11 mouse cellular contexts compared by ENCODE assay signal in genomic region chr5:115524471-115524870, GRCm38 (mm10). TPM values are rescaled to one million over a fixed set of nuclear protein-coding genes. Genes with fewer than 3 reads are reported as not detected.
DNase-seq lines count a peak whose midpoint lies in the region; ATAC-seq and TF ChIP-seq lines count a peak whose summit lies in the region.
"Had no signal": no experiment of that assay in that cellular context is flagged by ENCODE, and none has a peak within 500 bp of the region (broad histone marks: within the 10 kb centered on the region; RNA-seq: fewer than 3 reads in every experiment).

No protein-coding gene starts in this region.

- H3K36me3 ChIP-seq in heart, embryonic 13.5 days: peaks cover 17% of the 10 kb centered on the region
- no peaks in the 10 kb centered on the region for H3K36me3 ChIP-seq in midbrain, embryonic 12.5 days
- H3K36me3 ChIP-seq in midbrain, postnatal 0 days (ENCODE audit: insufficient read depth, low read length): peaks cover 2% of the 10 kb centered on the region; the same call in 1 of the 2 replicates
- no peaks in the 10 kb centered on the region for H3K36me3 ChIP-seq in heart, embryonic 16.5 days (ENCODE audit: control insufficient read depth, insufficient read depth)
- no peaks in the 10 kb centered on the region for H3K36me3 ChIP-seq in small intestine, adult 2 months (ENCODE audit: control insufficient read depth, insufficient read depth, low read length)

- H3K9ac ChIP-seq in heart, embryonic 13.5 days: peak overlapping the region; percentile 74
- no peak overlapping the region for H3K9ac ChIP-seq in midbrain, embryonic 12.5 days (replicated peaks)
- no peak overlapping the region for H3K9ac ChIP-seq in midbrain, postnatal 0 days (replicated peaks; ENCODE audit: low read length, poor library complexity, severe bottlenecking)
- H3K9ac ChIP-seq in heart, embryonic 16.5 days (ENCODE audit: low read length): peak overlapping the region; percentile 54

- no peaks in the 10 kb centered on the region for H3K9me3 ChIP-seq in heart, embryonic 13.5 days
- H3K9me3 ChIP-seq in midbrain, embryonic 12.5 days: no peaks in the 10 kb centered on the region
- H3K9me3 ChIP-seq in midbrain, postnatal 0 days (ENCODE audit: low read length): no peaks in the 10 kb centered on the region
- H3K9me3 ChIP-seq in heart, embryonic 16.5 days (replicated peaks; ENCODE audit: control insufficient read depth, low read length): no peaks in the 10 kb centered on the region

- intact Hi-C loops in left cerebral cortex, postnatal 25 days (cut with DNase I): no loop called here

- ATAC-seq in heart, embryonic 13.5 days (ENCODE audit: extremely low read depth, insufficient number of reproducible peaks, low FRiP score, low TSS enrichment): no peak
- ATAC-seq in midbrain, embryonic 12.5 days (ENCODE audit: low FRiP score, low read depth): no peak
- no peak for ATAC-seq in midbrain, postnatal 0 days (ENCODE audit: low FRiP score)
- ATAC-seq in heart, embryonic 16.5 days (replicated peaks; ENCODE audit: extremely low read depth, insufficient read depth, low FRiP score): 0 out of 2 replicates have a peak, but pooled peaks have one; percentile 8

- H3K4me2 ChIP-seq in heart, embryonic 13.5 days: peak overlapping the region; percentile 64
- H3K4me2 ChIP-seq in midbrain, embryonic 12.5 days (replicated peaks): peak overlapping the region; percentile 4; the same call in 1 of the 2 replicates
- H3K4me2 ChIP-seq in midbrain, postnatal 0 days (ENCODE audit: low read depth, low read length, poor library complexity, severe bottlenecking): no peak overlapping the region
- peak overlapping the region; percentile 45 for H3K4me2 ChIP-seq in heart, embryonic 16.5 days (ENCODE audit: low read depth, low read length)

- 42% methylated on average over 12 of the region's 12 CpGs for WGBS in heart, embryonic 13.5 days
- WGBS in midbrain, embryonic 12.5 days: 54% methylated on average over 12 of the region's 12 CpGs
- WGBS in midbrain, postnatal 0 days: 64% methylated on average over 12 of the region's 12 CpGs
- WGBS in heart, embryonic 16.5 days: 41% methylated on average over 12 of the region's 12 CpGs
- WGBS in small intestine, adult 2 months: 77% methylated on average over 12 of the region's 12 CpGs

- DNase-seq in heart, adult 8-10 months (ENCODE audit: low spot score): no peak
- DNase-seq in midbrain, postnatal 0 days (ENCODE audit: low spot score): no peak
- no peak for DNase-seq in urinary bladder, postnatal 25 days (ENCODE audit: low spot score)
- no peak for DNase-seq in left cerebral cortex, postnatal 25 days (ENCODE audit: low spot score in 2 of 2)
- DNase-seq: cerebellum, adult 11 months; thymus, adult 2 months had no signal

- peak overlapping the region; percentile 86 for H3K27ac ChIP-seq in heart, embryonic 13.5 days (replicated peaks)
- no peak overlapping the region for H3K27ac ChIP-seq in midbrain, embryonic 12.5 days (replicated peaks)
- no peak overlapping the region for H3K27ac ChIP-seq in midbrain, postnatal 0 days (ENCODE audit: low read depth, low read length)
- peak overlapping the region; percentile 75 for H3K27ac ChIP-seq in heart, embryonic 16.5 days (ENCODE audit: low read length)
- 0 out of 2 replicates have a peak overlapping the region, but pooled peaks have one; percentile 1 for H3K27ac ChIP-seq in small intestine, adult 2 months (ENCODE audit: insufficient read depth, low read depth, low read length)

- TF ChIP-seq POLR2A in small intestine, adult 2 months (IDR thresholded peaks at IDR 0.05; ENCODE audit: low read depth, low read length): no peak

- no peaks in the 10 kb centered on the region for H3K27me3 ChIP-seq in heart, embryonic 13.5 days (replicated peaks)
- H3K27me3 ChIP-seq in midbrain, embryonic 12.5 days: no peaks in the 10 kb centered on the region
- no peaks in the 10 kb centered on the region for H3K27me3 ChIP-seq in midbrain, postnatal 0 days (ENCODE audit: insufficient read depth, low read length)
- H3K27me3 ChIP-seq in heart, embryonic 16.5 days (ENCODE audit: control insufficient read depth, insufficient read depth, low read length): no peaks in the 10 kb centered on the region
- H3K27me3 ChIP-seq in small intestine, adult 2 months (ENCODE audit: control insufficient read depth, insufficient read depth, low read length): no peaks in the 10 kb centered on the region

- H3K4me1 ChIP-seq in heart, embryonic 13.5 days: peaks cover 86% of the 10 kb centered on the region
- peaks cover 23% of the 10 kb centered on the region for H3K4me1 ChIP-seq in midbrain, embryonic 12.5 days
- H3K4me1 ChIP-seq in midbrain, postnatal 0 days (ENCODE audit: insufficient read depth, low read length): 0 out of 2 replicates have a peak, but pooled peaks cover 2% of the 10 kb centered on the region
- peaks cover 59% of the 10 kb centered on the region for H3K4me1 ChIP-seq in heart, embryonic 16.5 days (ENCODE audit: control insufficient read depth, insufficient read depth, low read length)
- H3K4me1 ChIP-seq in small intestine, adult 2 months (ENCODE audit: control insufficient read depth, insufficient read depth, insufficient read length, low read length): peaks cover 41% of the 10 kb centered on the region

- H3K4me3 ChIP-seq in heart, embryonic 13.5 days: peak overlapping the region; percentile 32
- no peak overlapping the region for H3K4me3 ChIP-seq in midbrain, embryonic 12.5 days
- no peak overlapping the region for H3K4me3 ChIP-seq in midbrain, postnatal 0 days (ENCODE audit: low read depth, low read length)
- no peak overlapping the region for H3K4me3 ChIP-seq in heart, embryonic 16.5 days (ENCODE audit: low read length)
- H3K4me3 ChIP-seq in small intestine, adult 2 months (ENCODE audit: low read depth, low read length): no peak overlapping the region

- TF ChIP-seq CTCF in midbrain, postnatal 0 days (IDR thresholded peaks at IDR 0.05): no peak
- no peak for TF ChIP-seq CTCF in small intestine, adult 2 months (IDR thresholded peaks at IDR 0.05; ENCODE audit: extremely low read depth, insufficient read length, insufficient replicate concordance, low read depth, low read length)

RNA-seq across cellular contexts. Expression of gene Pxn, which starts 18.0 kb away (rescaled TPM):
- polyA plus RNA-seq in heart, embryonic 13.5 days (2015; fragmentation: Nextera tagmentation; extraction: Ambion mirVana): 29.7 and 31.7 TPM in 2 replicates
- 10 to 100 TPM; 31.2 to 43.4 (median 34.1) TPM for total RNA-seq in heart, adult 8-10 months (2022)
- 24.0 and 27.2 TPM in 2 replicates for polyA plus RNA-seq in midbrain, embryonic 12.5 days (2016; fragmentation: Nextera tagmentation; extraction: Ambion mirVana)
- 34.6 and 39.4 TPM in 2 replicates for total RNA-seq in midbrain, postnatal 0 days (2014; rRNA removed)
- polyA plus RNA-seq in midbrain, postnatal 0 days (2015; fragmentation: Nextera tagmentation; extraction: Ambion mirVana): 15.3 and 15.9 TPM in 2 replicates
- 39.1 and 40.6 TPM in 2 replicates for polyA plus RNA-seq in heart, embryonic 16.5 days (2015; fragmentation: Nextera tagmentation; extraction: Ambion mirVana)
- polyA plus RNA-seq in small intestine, adult 2 months (2012; rRNA removed): 65.1 and 136 TPM in 2 replicates
- total RNA-seq in left cerebral cortex, postnatal 25 days (2021): 10 to 100 TPM; 19.9 to 21.0 TPM

RNA-seq across cellular contexts. Expression of gene Rplp0, which starts 34.8 kb away (rescaled TPM):
- polyA plus RNA-seq in heart, embryonic 13.5 days (2015; fragmentation: Nextera tagmentation; extraction: Ambion mirVana): 1,009 and 1,125 TPM in 2 replicates
- 100 to 1,000 TPM; 591 to 710 (median 629) TPM for total RNA-seq in heart, adult 8-10 months (2022)
- polyA plus RNA-seq in midbrain, embryonic 12.5 days (2016; fragmentation: Nextera tagmentation; extraction: Ambion mirVana): 863 and 871 TPM in 2 replicates
- total RNA-seq in midbrain, postnatal 0 days (2014; rRNA removed): 1,612 and 1,828 TPM in 2 replicates
- polyA plus RNA-seq in midbrain, postnatal 0 days (2015; fragmentation: Nextera tagmentation; extraction: Ambion mirVana): 779 and 814 TPM in 2 replicates
- 1,003 and 1,029 TPM in 2 replicates for polyA plus RNA-seq in heart, embryonic 16.5 days (2015; fragmentation: Nextera tagmentation; extraction: Ambion mirVana)
- polyA plus RNA-seq in small intestine, adult 2 months (2012; rRNA removed): 1,193 and 2,017 TPM in 2 replicates
- 100 to 1,000 TPM; 208 to 218 TPM for total RNA-seq in left cerebral cortex, postnatal 25 days (2021)

RNA-seq across cellular contexts. Expression of gene Sirt4, which starts 39.9 kb away (rescaled TPM):
- polyA plus RNA-seq in heart, embryonic 13.5 days (2015; fragmentation: Nextera tagmentation; extraction: Ambion mirVana): 18.9 and 19.8 TPM in 2 replicates
- 10 to 100 TPM; 17.9 to 21.4 (median 19.6) TPM for total RNA-seq in heart, adult 8-10 months (2022)
- 24.2 and 26.2 TPM in 2 replicates for polyA plus RNA-seq in midbrain, embryonic 12.5 days (2016; fragmentation: Nextera tagmentation; extraction: Ambion mirVana)
- total RNA-seq in midbrain, postnatal 0 days (2014; rRNA removed): 19.5 and 25.6 TPM in 2 replicates
- 22.4 and 27.0 TPM in 2 replicates for polyA plus RNA-seq in midbrain, postnatal 0 days (2015; fragmentation: Nextera tagmentation; extraction: Ambion mirVana)
- 18.7 and 24.0 TPM in 2 replicates for polyA plus RNA-seq in heart, embryonic 16.5 days (2015; fragmentation: Nextera tagmentation; extraction: Ambion mirVana)
- polyA plus RNA-seq in small intestine, adult 2 months (2012; rRNA removed): 9.9 and 13.6 TPM in 2 replicates
- 10 to 100 TPM; 31.1 to 34.0 TPM for total RNA-seq in left cerebral cortex, postnatal 25 days (2021)

RNA-seq across cellular contexts. Expression of gene Gcn1l1, which starts 40.6 kb away (rescaled TPM):
- 24.6 and 26.7 TPM in 2 replicates for polyA plus RNA-seq in heart, embryonic 13.5 days (2015; fragmentation: Nextera tagmentation; extraction: Ambion mirVana)
- 10 to 100 TPM; 35.7 to 41.6 (median 39.3) TPM for total RNA-seq in heart, adult 8-10 months (2022)
- polyA plus RNA-seq in midbrain, embryonic 12.5 days (2016; fragmentation: Nextera tagmentation; extraction: Ambion mirVana): 63.1 and 65.3 TPM in 2 replicates
- 72.9 and 75.1 TPM in 2 replicates for total RNA-seq in midbrain, postnatal 0 days (2014; rRNA removed)
- 24.7 and 26.6 TPM in 2 replicates for polyA plus RNA-seq in midbrain, postnatal 0 days (2015; fragmentation: Nextera tagmentation; extraction: Ambion mirVana)
- 20.9 and 27.6 TPM in 2 replicates for polyA plus RNA-seq in heart, embryonic 16.5 days (2015; fragmentation: Nextera tagmentation; extraction: Ambion mirVana)
- 26.4 and 30.7 TPM in 2 replicates for polyA plus RNA-seq in small intestine, adult 2 months (2012; rRNA removed)
- 10 to 100 TPM; 61.4 to 75.7 TPM for total RNA-seq in left cerebral cortex, postnatal 25 days (2021)

RNA-seq across cellular contexts. Expression of gene Pla2g1b, which starts 58.4 kb away (rescaled TPM):
- 0.88 and 1.1 TPM in 2 replicates for polyA plus RNA-seq in heart, embryonic 13.5 days (2015; fragmentation: Nextera tagmentation; extraction: Ambion mirVana)
- total RNA-seq in heart, adult 8-10 months (2022): not detected
- polyA plus RNA-seq in midbrain, embryonic 12.5 days (2016; fragmentation: Nextera tagmentation; extraction: Ambion mirVana): not detected in 2 replicates
- total RNA-seq in midbrain, postnatal 0 days (2014; rRNA removed): not detected in 2 replicates
- not detected in 2 replicates for polyA plus RNA-seq in midbrain, postnatal 0 days (2015; fragmentation: Nextera tagmentation; extraction: Ambion mirVana)
- 0.46 and 0.92 TPM in 2 replicates for polyA plus RNA-seq in heart, embryonic 16.5 days (2015; fragmentation: Nextera tagmentation; extraction: Ambion mirVana)
- polyA plus RNA-seq in small intestine, adult 2 months (2012; rRNA removed): 5.2 and 2,024 TPM in 2 replicates
- total RNA-seq in left cerebral cortex, postnatal 25 days (2021): not detected
- total RNA-seq: gastrocnemius, postnatal 4 days had no signal

Comparison
In these comparisons a context has a peak if more than half of its experiments do, and no peak if none do; other contexts are left out.
1. H3K27ac ChIP-seq: peak in heart, embryonic 13.5 days (single experiment), heart, embryonic 16.5 days (single experiment) and small intestine, adult 2 months (single experiment); none in midbrain, embryonic 12.5 days (single experiment) and midbrain, postnatal 0 days (single experiment).
2. H3K9ac ChIP-seq: peak in heart, embryonic 13.5 days (single experiment) and heart, embryonic 16.5 days (single experiment); none in midbrain, embryonic 12.5 days (single experiment) and midbrain, postnatal 0 days (single experiment).